Mouse (Mus musculus) v-Abl transformed pro-B cells (cell line): Measurements from ENCODE around the gene Rgmb.

Experiments
- in situ Hi-C, 2 experiments: fragments of 400-800 bp; cut with MboI; formaldehyde crosslinking; loops; one replicate each; pipeline ENCODE4 v1.15.1; 2025; ENCODE audit not compliant: unreplicated experiment in 2 of 2

Gene Rgmb

DNA sequence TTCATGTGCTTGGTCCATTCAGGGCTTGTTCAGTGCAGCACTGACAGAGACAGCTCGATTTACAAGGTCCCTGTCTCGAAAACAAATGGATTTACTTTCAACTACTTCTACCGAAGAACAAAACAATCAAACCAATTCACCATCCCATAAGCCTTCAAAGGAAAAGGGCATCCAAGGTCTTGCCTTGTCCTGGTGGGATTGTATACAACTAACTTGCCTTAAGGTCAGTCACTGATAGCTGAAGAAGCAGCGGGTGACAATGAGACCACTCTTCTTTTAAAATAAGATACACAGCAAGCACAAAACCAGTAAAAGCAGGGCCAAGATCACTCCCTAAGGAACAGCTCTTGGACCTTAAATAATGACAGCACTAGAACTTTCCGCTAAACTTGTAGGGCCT is 7.6 kb downstream of the Rgmb start:
- in situ Hi-C loops: no loop called here

DNA sequence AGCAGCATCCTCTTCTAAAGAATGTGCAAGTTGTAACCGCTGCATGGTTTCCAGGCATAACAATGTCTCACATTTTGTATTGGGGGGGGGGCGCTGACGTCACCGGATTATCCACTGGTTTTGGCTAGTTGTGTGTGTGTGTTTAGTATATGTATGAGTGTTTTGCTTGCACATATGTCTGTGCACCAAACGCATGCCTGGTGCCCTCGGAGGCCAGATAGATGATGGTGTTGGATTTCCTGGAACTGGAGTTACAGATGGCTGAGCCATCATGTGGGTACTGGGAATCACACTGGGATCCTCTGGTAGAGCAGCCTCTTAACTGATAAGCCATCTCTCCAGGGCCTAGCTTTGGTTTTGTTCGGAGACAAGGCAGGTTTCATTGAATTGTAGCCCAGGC is 8.5 kb downstream of the Rgmb start:
- in situ Hi-C loops: no loop called here

DNA sequence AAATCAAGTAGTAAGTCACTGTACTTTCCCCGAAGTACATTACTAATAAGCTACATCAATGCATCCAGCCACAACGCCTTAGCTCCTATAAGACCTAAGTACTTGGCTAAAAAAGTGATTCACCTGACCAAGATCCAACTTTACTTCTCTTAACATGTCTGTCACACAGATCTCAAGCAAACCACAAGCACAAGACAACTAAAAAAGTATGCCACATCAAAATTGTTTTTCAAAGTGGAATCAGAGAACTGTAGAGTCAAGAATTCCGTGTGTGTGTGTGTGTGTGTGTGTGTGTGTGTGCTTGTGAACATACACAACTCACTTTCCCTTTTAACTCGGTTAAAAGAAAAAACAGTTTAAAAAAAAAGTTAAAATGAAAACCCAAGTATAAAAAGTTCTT is 9.1 kb downstream of the Rgmb start:
- in situ Hi-C loops: no loop called here

DNA sequence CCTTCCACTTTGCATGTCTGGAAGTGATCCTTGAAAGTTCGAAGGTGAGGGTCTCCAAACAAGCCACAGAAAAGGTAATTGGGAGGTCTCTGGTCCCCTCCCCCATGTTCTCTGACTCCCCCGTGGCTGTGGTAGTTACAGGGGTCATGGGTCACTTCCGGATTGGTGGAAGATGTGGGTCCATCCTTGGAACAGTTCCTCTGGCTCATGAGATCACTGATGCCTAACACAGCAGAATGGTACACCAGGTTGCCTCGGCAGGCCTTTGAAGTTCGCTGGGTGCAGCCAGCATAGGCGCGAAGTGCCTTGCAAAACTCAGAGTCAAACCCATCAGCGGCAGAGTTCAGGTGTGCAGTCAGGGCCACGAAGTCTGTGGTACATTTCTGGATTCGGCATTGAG is 10.1 kb downstream of the Rgmb start:
- in situ Hi-C loops: no loop called here

DNA sequence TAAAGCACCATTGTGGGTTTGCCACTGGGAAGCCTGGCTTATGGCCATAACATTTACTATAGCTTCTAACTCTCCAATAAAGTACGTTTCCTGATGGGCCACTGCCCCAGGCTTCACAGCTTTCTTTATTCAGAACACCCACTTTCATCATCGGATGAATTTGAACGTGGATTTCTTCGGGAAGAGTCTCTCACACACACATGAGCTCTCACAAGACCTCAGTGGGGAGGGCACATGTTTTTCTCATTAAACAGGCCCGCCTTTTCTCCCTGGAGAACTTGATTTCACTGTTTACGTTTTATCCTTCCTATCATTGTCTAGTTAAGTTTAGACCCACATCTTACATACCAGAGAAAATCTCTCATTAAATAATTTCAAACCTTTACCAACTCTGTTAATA is 10.7 kb downstream of the Rgmb start:
- in situ Hi-C loops: no loop called here

DNA sequence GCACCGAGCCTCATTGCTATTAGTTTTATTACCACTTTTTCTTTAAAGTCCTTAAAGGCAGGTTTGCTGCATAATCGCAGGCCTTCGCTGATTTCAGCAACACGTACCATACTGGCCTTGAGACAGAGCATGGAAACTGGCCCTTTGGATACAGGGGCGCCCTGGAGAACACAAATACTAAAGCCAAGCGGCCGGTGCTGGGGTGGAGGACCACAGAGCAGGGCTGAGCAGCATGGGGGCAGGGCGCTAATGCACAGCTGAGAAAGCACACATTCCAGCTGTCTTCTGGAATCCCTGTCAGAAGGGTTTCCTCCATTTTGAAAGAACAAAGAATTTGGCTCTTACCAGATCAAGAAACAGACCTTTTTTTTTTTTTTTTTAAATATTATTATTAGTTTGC is 12.5 kb downstream of the Rgmb start:
- in situ Hi-C loops: no loop called here

DNA sequence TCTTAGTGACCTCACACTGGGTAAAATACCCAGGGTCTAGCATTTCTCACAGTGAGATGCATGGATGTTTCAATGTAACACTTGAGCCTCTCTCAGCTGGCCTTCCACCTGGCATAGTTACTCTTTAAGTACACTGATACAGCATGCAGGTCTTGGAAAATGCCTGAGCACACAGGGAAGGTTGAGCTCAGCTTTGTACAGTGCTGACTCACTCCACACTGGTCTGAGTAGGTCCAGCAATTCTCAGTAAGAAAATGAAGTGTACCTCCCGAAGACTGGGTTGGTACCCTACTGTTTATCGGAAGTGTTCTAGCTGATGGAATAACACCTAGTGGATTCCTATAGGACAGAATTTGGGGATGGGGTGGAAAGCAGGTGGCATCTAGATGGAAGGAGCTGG is 13.2 kb downstream of the Rgmb start:
- in situ Hi-C loops: no loop called here

DNA sequence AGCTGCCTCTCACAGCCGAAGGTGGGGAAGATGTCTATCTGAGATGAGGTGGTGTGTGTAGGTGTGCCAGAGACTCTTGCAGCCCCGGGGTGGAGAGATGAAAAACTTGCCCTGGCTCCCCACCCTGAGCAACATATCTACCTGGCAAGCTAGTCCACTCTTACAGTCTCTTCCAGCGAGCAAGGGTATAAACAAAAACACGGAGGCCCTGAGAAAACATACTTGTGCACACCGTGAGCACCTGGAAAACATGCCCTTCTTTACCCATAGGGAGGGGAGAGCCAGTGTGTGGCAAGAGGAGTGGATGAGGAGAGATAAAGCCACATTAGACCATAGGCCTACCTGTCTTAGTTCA is 13.8 kb downstream of the Rgmb start:
- in situ Hi-C loops: no loop called here

DNA sequence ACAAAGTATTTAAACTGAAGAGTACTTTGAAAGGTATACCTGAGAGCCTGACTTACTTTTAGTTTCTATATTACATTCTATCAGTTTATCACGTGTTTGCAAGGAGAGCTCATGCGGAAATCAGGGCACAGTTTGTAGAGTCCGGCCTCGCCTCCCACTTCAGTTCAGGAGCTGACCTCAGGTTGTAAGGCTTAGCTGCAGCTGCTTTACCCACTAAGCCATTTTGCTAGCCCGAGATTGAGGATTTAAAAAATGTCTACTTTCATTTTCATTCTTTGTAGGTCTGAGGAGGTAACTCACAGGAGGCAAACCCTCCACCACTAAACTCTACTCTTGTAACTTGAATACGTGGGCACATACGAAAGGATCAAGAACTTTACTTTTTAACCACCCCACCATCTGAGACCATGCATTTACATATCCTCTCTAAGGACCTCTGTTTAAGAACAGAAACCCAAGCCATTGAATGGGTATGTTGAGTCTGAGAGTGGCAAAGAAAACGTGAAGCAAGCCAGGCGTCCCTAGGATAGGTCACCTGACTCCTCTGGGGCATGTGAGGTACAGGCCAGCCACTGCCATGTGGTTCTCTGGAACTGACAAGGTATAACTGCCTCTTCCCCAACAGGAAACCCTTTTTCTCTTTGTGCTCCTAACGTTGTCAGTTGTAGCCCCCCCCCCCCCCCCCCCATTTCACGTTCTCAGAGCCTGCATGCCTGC is 14.3 kb downstream of the Rgmb start:
- in situ Hi-C loops: no loop called here

DNA sequence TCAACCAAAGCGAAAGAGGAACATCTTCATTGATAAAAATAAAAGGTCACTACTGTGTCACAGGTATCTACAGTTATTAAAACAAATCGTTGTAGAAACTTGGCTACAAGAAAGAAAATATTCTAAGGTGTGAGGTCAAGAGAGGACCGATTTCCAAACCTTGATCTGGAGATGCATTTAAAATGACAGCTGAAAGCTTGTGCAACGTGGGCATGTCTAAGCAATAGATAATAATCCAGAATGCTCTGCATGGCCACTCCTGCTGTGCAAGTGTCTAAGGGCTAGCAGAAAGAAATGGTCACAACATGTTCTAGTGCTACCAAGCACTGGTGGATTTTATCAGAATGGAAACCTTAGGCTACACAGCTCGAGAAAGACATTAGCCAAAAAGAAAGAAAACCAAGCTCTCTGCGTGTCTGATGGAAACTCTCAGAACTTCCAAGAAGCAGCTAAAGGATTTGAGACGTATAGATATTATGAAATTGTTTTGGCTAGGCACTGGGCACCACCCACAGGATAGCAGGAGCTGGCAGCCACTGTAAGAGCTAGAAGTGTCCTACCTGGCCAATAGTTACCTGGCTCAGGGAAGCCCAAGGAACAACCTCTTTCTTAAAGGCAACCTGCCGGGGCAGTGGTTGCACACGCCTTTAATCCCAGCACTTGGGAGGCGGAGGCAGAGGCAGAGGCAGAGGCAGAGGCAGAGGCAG is 15.4 kb downstream of the Rgmb start:
- in situ Hi-C loops: no loop called here

DNA sequence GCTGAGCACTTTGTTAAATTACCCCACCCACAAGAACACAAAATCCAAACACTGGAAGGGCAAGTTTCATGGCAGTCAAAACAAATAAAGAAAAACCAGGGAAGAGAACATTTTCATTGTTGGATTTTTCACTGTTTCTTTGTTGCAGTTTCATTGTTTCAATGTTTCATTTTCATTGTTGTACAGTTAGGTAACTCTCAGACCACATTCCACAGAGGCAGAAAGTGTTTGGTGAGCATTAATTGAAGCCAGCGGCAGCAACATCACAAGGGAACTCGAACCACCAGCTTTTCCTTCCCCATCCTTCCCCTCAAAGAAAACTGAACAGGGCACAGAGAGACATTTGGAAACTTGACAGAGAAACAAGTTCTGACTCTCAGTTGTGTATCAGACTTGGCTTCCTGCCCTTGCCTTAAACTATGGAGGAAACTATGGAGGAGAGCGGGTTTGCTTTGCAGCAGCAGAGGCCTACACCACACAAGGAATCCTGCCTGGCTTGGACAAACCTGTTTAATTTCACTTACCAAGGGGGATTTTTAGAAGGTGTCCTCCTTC is 17.1 kb downstream of the Rgmb start:
- in situ Hi-C loops: no loop called here

DNA sequence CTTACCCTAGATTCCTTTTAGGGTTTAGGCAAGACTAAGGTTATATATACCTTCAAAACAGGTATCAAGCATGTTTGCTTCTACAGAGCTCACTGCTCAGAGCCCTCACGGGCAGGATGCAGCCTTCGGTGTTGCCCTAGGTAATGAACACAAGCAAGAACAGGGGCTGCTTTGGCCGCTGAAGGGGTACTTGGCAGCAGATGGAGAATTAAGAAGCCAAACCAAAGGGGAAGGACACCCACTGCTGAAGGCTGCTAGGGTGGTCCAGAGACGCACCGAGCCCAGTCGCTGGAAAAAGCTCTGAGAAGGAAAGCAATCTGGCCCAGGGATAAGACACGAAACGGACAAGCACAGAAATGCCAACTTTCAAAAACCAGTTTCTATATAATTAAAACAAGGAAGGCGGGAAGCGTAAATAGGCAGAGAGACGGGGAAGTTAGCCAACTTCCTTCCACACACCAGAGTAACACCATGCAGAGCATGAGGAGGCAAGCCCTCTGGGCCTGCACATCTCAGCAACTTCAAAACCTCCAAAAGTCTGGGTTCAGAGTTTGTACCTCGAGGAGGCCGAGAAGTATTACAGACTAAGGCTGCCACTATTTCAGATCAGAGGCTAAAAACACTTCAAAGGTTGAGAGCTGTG is 18.6 kb downstream of the Rgmb start:
- in situ Hi-C loops: no loop called here

DNA sequence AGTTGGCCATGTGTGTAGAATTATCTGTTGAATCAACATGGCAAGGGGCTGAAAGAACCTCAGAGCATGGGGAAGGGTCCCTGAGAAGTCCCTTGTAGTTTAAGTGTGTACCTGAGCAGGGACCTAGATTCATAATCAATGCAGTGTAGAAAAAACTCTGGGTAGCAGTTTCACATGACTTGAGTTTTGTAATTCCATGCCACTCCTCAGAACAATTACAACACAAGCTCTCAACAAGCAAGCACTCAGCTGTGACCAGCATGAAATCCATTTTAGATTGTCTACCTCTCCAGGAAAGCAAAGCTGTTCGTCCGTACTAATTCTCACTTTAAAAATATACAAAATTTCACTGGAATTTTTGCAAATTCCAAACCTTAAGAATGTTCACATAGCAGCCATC is 20.9 kb downstream of the Rgmb start:
- in situ Hi-C loops: loop anchor here in 1 of 2 experiments (10.0 kb wide), 1 partner anchor 1585 kb away; no protein-coding TSS in a partner anchor

DNA sequence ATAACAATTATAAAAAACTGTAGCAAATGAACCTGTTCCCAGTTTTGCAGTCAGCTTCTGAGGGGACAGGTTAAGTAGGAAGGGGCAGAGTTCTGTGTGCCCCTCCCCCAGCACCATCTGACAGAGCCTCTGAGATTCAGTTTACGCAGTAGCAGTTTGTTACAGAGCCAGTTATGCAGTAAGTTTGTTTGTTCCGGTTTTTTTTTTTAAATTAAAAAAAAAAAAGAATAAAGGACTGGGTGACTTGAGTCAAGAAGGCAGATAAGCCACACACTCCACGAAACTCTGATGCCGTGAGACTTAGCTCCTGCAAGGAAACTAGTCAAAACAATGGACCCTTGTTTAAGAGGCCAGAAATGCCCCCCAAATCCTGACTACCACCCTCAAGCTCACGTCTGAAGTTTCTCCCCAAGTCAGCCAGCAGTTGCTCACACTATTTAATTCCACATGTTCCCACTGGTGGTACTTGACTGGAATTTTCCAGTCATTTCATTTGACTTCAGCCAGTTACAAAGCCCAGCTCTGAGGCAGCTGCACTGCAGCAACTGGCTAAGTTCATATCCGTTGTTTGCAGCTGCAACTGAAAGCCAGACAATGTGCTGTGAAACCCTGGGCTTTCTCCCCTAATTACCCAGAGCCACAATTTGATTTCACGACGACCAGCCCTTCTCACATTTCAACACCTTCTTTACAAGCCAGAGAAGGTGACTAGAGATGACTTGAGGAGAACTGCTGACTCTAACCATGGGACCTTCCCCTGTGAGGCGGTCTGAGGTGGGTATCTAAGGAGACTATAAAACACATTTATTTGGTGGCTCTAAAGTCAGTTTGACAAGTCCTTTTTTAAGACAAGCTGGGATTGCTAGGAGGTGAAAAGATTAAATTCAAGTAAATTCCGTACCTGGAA is 22.1 kb downstream of the Rgmb start:
- in situ Hi-C loops: loop anchor here in 1 of 2 experiments (10.0 kb wide), 1 partner anchor 1586 kb away; no protein-coding TSS in a partner anchor

DNA sequence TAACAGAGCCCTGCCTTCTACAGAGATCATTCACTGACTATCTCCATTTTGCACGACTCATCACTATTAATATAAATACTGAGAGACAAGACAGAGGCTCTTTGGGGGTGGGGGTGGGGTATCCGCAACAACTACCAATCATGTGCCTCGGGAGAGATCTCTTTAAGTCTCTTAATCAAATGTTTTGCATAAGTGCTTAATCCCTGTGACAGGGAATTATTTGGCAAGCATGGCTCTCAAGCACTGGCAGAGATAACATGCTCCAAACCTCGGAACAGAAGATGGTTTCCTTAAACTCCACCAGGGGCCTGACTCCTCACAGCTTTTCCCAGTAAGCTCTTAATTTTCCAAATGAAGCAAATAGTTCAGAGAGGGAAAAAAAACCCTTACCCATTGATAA is 22.8 kb downstream of the Rgmb start:
- in situ Hi-C loops: loop anchor here in 1 of 2 experiments (10.0 kb wide), 1 partner anchor 1587 kb away; no protein-coding TSS in a partner anchor

DNA sequence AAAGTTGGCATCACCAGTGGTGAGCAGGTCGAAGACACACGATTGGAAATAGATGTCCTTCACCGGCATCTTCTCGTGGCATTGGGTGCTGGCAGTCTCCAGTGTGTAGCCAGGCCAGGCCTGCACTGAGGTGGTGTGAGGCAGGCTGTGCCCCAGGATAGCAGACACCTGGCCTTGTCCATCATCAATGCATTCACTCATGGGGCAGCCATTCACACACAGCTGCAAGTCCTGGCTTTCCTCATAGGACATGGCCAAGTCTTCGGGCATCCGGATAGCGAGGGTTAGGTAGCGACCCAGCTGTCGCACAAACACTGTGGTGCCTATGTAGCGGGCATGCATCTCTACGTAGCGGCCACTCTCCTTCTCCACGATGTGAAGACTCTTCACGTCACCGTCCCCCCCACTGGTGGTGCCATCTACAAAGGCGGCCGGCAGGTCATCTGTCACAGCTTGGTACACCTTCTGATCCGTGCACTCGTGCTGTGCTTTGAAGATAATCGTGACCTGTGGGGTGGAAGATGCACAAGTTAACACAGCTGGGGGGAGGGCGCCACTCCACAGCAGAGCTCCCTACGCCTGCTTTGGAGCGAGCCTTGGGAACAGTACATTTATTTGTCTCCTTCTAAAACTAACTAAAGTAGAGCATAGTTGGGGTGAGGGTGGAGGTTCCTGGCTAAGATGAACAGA is 23.4 kb downstream of the Rgmb start:
- in situ Hi-C loops: loop anchor here in 1 of 2 experiments (10.0 kb wide), 1 partner anchor 1587 kb away; no protein-coding TSS in a partner anchor

DNA sequence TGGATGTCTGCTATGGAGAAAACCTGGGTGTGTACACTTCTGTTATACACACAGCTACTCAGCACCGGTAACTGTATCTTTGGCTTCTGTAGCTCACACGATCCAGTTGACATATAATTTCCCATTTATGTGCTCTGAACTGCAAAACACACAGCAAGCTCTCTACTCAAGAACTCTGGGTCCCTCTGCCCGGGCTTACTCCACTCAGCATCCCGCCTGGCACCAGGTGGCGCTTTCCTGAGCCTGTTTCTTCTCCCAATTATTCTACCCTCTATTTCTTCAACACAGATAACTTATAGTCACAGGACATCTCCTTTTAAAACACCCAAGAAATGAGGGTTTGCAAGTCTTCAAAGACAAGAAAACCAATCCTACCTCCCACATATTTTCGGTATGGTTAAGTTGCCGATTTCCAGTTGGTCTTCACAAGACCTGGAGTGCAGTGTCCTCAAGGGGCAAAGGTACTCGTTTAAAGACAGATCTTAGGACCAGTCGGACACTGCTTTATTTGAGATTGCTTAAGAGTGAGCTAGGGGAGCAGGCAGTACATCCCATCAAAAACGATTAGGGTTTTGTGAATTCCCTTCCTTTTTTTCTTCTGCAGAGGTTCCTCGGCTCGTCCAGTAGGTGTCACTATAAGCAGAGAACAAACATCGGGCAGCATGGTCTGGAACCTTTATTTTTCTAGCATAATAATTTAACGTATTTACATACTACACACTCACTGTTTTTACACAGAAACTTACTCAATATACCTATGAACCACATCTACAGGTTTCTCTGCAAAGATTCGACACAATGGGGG is 26.6 kb downstream of the Rgmb start:
- in situ Hi-C loops: loop anchor here (5.0 to 10.0 kb wide), 2 partner anchors 1123 to 1591 kb away; no protein-coding TSS in a partner anchor

DNA sequence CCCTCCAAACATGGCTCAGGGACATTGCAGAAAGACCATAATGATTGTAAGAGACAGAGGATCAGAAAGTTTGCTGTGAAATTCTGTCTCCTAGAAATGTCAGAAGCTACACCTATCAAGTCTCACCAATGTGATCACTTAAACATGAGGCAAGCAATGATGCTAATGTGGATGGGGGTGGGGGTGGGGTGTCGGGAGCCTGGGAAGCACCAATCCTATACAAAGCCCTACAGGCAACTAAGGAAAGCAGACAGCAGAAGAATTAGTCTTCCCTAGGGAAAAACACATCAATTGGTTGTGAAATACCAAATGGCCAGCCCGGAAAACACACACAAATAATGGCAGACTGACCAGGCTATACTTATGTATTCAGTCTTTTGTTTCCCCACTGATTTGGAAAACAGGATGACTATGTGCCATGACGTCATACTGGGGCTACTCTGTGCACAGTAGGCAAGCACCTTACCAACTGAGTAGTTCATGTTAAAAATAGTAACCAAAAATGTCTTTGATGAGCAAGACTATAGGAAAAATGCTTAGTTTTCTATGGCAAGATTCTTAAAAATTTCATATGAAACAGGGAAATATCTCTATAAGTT is 31.5 kb downstream of the Rgmb start:
- in situ Hi-C loops: loop anchor here in 1 of 2 experiments (25.0 kb wide), 4 partner anchors 737 to 1838 kb away; partner anchors contain the start of gene Lnpep
